Mouse (Mus musculus): Measurements from ENCODE around the gene Kif16b.

DNA sequence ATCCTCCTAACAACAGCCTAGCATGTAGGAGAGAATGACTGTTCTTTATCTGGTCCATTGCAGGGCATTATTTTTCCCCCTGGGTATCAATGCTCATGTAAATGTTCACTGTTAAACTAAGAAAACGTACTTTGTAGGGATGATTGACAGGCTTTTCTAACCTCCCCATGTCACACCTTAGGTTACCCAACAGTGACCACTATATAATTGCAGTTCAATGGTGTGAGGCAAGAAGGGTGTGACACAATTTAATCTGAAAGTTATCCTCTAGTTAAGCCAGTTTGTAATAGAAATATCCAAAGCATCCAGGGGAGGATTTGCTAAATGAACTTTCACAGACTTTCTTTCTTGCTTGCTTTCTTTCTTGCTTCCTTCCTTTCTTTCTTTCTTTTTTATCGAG, 181.2 kb downstream of the Kif16b start:
- TF ChIP-seq CTCF (IDR thresholded peaks at IDR 0.05), result no peak
- no peak for TF ChIP-seq EP300 (IDR thresholded peaks at IDR 0.05)

All from lung, postnatal 0 days (tissue).